Mouse (Mus musculus): ENCODE measurements around the gene Osbpl10.

Osbpl10 gene

GRCm38 (mm10) chr9:115075191-115075590 lies 96.8 kb downstream of the Osbpl10 start:
- no peak for DNase-seq (ENCODE audit: low spot score)

GRCm38 (mm10) chr9:115088295-115088993 lies 110.1 kb downstream of the Osbpl10 start:
- DNase-seq (ENCODE audit: low spot score) = peak; percentile 87

GRCm38 (mm10) chr9:115089644-115090043 lies 111.3 kb downstream of the Osbpl10 start:
- peak; percentile 5 for DNase-seq (ENCODE audit: low spot score)

- DNase-seq (ENCODE audit: low spot score) = no peak
Measured at GRCm38 (mm10) chr9:115096481-115096880, 118.1 kb downstream of the Osbpl10 start.

GRCm38 (mm10) chr9:115097340-115097739 lies 119.0 kb downstream of the Osbpl10 start:
- no peak for DNase-seq (ENCODE audit: low spot score)

- no peak for DNase-seq (ENCODE audit: low spot score)
Measured at GRCm38 (mm10) chr9:115100181-115100915, 122.0 kb downstream of the Osbpl10 start.

- peak; percentile 7 for DNase-seq (ENCODE audit: low spot score)
Measured at GRCm38 (mm10) chr9:115107430-115107829, 129.1 kb downstream of the Osbpl10 start.

GRCm38 (mm10) chr9:115110655-115111054 lies 132.3 kb downstream of the Osbpl10 start:
- no peak for DNase-seq (ENCODE audit: low spot score)

GRCm38 (mm10) chr9:115117314-115117713 lies 138.9 kb downstream of the Osbpl10 start:
- DNase-seq (ENCODE audit: low spot score) = no peak

- peak; percentile 52 for DNase-seq (ENCODE audit: low spot score)
Measured at GRCm38 (mm10) chr9:115120276-115120675, 141.9 kb downstream of the Osbpl10 start.

- peak; percentile 38 for DNase-seq (ENCODE audit: low spot score)
Measured at GRCm38 (mm10) chr9:115120678-115121224, 142.4 kb downstream of the Osbpl10 start.

GRCm38 (mm10) chr9:115127342-115127741 lies 149.0 kb downstream of the Osbpl10 start:
- DNase-seq (ENCODE audit: low spot score) = no peak

GRCm38 (mm10) chr9:115133926-115134325 lies 155.6 kb downstream of the Osbpl10 start:
- DNase-seq (ENCODE audit: low spot score) = no peak

- no peak for DNase-seq (ENCODE audit: low spot score)
Measured at GRCm38 (mm10) chr9:115134736-115135135, 156.4 kb downstream of the Osbpl10 start.

GRCm38 (mm10) chr9:115135352-115135751 lies 157.0 kb downstream of the Osbpl10 start:
- no peak for DNase-seq (ENCODE audit: low spot score)

- no peak for DNase-seq (ENCODE audit: low spot score)
Measured at GRCm38 (mm10) chr9:115137858-115138257, 159.5 kb downstream of the Osbpl10 start.

- no peak for DNase-seq (ENCODE audit: low spot score)
Measured at GRCm38 (mm10) chr9:115139597-115140332, 161.4 kb downstream of the Osbpl10 start.

- DNase-seq (ENCODE audit: low spot score) = no peak
Measured at GRCm38 (mm10) chr9:115147141-115147540, 168.8 kb downstream of the Osbpl10 start.

GRCm38 (mm10) chr9:115147586-115148355 lies 169.4 kb downstream of the Osbpl10 start:
- no peak for DNase-seq (ENCODE audit: low spot score)

- peak; percentile 95 for DNase-seq (ENCODE audit: low spot score)
Measured at GRCm38 (mm10) chr9:115149011-115149756, 170.8 kb downstream of the Osbpl10 start.

- DNase-seq (ENCODE audit: low spot score) = peak; percentile 83
Measured at GRCm38 (mm10) chr9:115161591-115161990, 183.2 kb downstream of the Osbpl10 start.

Measured in adipocyte (in vitro differentiated cells).